Mouse (Mus musculus) kidney, adult 9 months (tissue): ENCODE results near the gene Chil1.

Experiments
- DNase-seq: peaks from one replicate; pipeline ENCODE4 v3.0.0; 2022

The Chil1 gene

DNA sequence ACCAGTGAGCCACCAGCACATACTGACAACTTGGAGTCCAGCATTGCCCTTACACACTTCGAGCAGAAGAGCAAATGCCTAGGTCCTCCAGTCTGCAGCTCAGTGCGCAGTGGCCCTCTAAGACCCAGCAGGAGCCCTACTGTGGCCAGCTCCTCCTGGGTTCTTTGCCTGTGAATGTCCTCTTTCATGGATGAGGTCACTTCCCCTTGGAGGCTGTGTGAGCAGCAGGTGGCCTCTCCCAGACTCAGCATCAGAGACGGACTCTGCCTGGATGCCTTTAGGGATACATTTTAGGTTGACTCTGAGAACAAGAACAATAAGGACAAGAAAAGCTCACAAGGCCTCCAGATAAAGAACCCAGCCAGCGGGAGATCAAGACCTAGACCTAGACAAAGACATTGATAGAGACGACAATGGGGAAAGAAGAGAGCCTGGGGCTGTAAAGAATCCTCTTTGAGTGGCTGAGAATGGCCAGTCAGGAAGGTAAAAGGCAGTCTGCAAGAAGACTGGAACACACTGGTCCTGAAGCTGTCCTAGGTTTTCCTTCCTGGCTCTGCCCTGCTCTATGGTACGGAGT is 28.3 kb downstream of the Chil1 start:
- DNase-seq: no peak

DNA sequence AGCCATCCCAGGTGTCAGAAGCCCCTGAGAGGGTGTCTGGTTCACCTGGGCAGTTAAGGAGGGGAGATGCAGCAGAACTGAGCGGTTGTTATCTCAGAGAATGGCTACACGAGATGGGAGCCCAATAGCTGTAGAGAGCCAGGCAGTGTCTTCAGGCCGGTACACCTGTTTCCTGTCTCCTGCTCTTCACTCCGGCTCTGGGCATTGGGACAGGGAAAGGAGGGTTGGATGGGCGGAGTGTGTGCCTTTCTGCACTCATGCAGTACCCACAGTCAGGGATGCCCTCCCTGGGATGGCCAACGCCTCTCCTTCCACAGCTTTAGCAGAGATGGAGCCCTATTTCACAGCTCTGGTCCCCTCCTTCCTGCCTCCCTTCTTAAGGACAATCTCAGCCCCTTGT is 29.1 kb downstream of the Chil1 start:
- no peak for DNase-seq

GRCm38 (mm10) chr1:134211631-134212030 is 29.7 kb downstream of the Chil1 start:
- DNase-seq: no peak

- DNase-seq: no peak
Measured at GRCm38 (mm10) chr1:134212351-134212750, 30.4 kb downstream of the Chil1 start.

GRCm38 (mm10) chr1:134213405-134213804 is 31.4 kb downstream of the Chil1 start:
- DNase-seq: no peak

DNA sequence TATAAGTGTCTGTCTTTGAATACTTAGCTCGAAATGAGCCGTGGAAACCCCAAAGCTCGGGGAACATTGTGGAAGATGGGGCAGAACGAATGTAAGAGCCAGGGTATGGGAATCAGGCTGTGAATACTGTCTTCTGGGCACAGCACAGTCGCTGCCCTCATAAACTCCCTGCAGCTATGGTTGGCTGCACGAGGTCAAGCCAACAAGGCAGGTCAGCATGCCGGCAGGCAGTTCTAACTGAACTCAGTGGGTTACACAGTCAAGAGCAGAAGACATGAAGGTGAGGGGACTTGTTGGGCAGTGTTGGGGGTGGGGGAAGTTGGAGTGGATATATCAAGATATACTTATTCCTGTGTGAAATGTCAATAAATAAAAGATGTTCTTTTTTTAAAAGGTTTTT is 33.1 kb downstream of the Chil1 start:
- no peak for DNase-seq

DNA sequence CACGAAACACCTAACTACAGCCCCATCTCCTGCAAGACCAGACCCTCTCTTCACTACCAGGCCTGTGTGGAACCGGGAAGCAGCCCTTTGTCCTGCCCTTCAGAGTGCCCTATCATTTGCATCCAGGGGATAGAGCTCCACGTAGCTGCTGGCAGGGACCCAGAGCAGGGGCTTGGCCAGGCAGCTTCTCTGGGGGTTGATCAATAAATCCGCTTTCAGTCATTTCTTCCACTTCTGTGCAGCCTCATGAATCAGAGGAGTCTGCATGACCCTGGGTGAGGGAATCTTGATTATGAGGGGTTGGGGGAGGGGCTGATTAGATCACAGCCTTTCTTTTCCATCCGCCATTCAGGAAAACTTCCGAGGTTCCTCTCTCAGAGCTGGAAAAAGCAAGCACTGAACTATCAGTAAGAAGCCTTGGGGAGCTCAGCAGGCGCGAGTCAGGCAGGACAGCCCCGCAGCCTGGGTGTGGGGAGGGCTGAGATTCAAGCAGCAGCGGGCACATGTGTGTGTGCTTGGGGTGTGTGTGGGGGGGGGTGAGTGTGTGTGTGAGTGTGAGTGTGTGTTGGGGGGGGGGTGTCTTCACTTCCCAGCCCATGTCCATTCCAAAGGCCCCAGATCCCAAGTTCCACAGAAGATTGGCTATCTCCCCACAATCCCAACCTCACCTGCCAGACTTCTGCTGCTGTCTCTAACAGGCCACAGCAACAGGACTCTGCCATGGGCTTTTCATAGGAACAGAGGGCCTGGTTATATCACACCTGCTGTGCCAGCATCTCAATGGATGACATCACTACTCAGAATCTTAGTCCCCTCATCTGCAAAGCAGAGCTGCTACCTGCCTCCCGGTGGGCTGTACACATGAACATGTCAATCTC is 34.0 kb downstream of the Chil1 start:
- DNase-seq: no peak

DNA sequence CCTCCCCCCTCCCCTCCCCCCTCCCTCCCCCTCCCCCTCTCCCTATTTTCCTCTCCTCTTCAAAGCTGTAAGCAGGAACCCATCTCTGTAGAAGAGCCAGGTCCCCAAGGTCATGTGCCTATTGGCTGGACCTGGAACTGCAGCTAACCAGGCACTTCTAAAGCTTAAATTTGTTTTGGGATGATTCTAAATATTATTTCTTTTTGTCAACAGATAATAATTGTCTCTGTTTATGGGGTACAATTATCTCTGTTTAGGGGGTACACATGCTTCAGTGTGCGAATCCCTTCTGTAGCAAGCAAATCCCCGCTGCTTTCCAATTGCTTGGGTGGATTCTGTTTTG is 34.6 kb downstream of the Chil1 start:
- DNase-seq: no peak

DNA sequence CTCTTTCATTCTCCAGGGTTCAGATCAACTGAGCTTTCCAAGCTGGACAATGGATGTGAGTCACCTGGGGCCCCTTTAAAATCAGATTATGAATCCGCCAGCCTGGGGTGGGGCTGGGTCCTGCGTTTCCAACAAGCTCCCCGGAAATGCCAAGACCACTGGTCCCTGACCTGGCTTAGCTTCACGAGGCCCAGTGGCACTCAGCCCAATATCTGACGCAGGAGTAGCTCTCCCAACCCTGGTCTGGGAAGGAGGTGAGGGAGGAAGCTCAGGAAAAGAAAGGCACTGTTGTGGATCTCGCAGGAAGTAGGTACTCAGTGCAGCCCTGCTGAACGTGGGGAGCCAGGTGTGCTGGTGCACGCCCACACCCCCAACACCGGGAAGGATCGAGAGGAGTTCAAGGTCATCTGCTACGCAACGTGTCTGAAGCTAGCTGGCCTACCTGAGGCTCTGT is 35.1 kb downstream of the Chil1 start:
- peak; percentile 44 for DNase-seq

DNA sequence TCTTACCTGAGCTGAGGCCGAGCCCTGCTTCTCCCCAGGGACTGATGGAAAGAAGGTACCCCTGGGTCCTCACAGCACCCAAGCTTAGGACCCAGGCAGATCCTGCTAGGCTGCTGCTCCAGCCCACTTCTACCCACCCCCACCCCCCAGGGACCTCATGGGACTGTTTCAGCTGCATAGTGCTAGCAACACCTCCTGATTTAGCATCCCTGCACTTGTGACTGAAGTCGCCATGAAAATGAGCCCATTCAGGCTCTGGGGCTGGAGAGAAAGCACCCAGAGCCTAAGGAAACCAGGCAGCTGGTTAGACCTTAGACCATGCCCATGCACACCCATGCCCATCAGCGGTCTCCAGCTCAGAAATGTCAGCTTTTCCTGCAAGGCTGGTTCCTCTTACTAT is 36.0 kb downstream of the Chil1 start:
- no peak for DNase-seq

GRCm38 (mm10) chr1:134219608-134220007 is 37.6 kb downstream of the Chil1 start:
- DNase-seq: no peak

DNA sequence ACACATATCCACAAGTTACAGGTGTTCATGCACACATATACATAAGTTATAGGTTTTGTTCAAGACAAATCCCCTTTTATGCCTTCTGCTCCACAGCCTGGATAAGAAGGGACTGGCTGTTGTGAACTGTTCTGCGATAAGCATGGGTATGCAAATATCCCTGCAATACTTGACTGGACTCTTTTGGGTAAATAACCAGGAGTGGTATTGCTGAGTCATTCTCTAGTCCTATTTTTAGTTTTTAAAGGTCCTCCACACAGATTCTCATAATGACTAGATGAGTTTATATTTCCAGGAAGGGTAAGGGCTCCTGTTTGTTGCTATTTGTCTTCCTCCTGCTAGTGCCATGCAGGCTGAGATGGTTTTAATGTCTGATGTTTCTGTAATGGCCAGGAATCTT is 39.2 kb downstream of the Chil1 start:
- DNase-seq: no peak

DNA sequence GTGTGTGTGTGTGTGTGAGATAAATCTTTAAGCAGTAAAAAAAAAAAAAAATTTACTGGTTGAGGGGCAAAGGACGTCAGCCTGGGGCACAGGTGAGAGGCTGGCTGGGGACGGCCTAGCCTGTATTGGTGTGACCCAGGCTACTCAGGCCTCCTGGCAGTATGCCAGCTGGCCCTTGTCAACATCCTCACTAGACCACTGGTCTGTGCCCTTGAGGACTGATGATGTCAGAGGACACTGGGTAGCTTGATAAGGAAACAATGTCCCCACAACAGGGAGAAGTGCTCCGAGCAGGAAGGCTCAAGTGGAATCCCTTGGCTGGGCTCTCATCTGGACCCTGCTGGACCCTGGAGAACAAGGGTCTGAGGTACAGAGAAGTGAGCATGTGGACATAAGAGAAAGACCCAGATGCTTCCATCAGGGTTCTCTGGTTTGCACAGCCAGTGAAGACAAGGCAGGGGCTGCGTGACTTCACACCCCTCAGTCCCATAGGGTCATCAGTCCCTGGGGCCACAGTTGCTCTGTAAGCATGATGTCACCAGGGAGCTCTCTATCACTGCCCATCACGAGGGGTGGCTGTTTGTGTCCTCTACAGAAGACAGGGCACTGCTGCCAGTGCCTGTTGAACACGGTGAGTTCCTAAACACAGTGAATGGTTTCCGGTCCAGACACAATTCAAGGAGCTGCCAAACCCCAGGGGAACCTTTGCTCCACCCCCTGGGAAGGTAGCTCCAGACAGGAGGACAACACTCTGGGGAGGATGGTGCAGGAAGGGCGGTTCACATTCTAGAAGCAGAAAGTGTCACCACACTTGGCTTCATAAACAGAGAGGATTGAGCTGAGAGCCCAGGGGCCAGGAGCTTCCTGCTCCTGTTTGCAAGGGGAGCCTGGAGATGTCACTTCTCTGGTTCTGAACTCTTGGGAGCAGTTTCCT is 40.4 kb downstream of the Chil1 start:
- DNase-seq: peak; percentile 73

DNA sequence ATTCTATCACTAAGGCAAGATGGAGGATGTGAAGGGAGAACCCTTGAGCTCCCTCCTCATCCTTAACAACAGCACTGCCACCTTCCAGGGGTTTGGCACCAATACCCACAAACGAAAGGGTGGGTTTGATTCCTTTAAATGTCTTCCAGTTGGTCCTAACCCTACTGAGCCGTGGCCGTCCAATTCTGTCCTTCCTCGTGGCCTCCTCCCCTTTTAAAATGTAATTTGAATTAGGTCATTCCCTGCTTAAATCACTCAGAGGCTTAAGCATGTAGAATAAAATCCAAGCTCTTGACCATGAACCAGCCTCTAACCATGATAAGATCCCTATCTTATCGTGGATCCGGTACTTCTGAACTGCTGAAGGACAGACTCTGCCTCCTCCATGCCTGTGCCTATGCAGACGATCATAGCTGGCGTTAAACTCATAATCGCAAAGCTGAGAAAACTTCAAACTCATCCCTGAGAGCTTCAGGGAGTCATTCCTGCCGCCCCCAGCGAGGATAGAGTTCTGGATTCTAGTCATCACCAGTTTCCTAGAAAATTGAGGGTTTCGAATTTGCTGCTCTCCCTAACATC is 42.8 kb downstream of the Chil1 start:
- DNase-seq: no peak

GRCm38 (mm10) chr1:134225375-134225774 is 43.4 kb downstream of the Chil1 start:
- no peak for DNase-seq

DNA sequence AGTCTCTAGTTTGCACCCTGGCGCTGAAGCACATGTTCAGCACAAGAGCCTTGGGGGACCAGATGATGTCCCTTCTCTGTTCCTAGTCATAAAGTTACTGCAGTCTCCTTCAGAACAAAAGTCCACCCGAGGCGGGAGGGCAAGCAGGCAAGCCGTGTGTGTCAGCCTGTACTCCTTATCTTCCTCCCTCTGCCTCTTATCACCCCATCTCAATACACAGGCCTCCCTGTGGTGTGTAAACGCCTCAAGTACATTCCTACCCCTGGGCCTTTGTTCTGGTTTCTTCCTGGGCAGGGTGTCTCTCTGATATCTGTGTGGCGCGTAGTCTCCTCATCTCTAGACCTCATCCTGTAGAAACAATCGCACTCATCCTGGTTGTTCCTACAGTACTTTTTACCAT is 44.8 kb downstream of the Chil1 start:
- DNase-seq: no peak

GRCm38 (mm10) chr1:134229806-134230575 is 48.0 kb downstream of the Chil1 start:
- no peak for DNase-seq

DNA sequence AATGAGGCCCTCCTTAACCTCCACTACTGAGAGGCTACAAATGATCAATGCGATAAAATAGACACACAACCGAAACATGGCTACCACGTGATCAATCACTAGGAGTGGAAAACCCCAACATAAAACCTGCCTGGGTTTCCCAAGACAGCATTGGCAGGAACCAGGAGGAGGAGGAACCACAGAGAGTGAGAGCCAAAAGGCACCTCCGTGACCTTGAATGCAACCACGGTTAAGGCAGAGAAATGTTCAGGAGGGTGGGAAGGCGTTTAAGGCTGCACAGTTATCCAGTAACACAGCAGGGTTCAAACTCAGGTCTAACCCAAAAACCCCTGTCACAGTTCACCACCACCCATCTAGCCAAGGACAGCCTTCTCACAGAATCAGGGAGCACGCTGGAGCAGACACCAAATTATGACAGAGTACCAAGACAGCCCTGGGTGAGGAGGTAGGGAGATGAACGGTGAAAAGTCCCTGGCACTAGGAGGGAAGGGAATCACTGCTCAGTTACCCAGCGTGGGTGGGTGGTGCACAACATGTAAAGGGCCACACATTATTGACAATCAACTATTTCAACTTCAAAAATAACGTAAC is 48.8 kb downstream of the Chil1 start:
- no peak for DNase-seq

GRCm38 (mm10) chr1:134231270-134231669 is 49.3 kb downstream of the Chil1 start:
- DNase-seq: no peak

DNA sequence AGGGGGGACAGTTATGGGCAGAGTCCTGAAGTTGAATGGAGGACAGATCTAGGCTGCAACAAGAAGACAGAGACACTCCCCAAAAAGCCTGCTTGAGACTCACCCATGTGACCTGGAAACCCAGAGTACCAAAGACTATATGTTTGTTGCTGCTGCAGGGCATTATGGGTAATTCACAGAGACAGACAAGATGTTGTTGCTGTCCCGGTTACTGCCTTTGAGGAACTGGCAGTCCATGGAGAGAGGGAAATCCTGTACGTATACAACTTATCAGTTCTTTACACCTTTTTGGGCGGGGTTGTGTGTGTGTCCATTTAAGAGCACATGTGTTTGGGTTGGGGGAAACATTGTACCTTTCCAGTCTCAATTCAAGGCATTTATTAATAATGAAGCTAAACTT is 49.7 kb downstream of the Chil1 start:
- DNase-seq: no peak

DNA sequence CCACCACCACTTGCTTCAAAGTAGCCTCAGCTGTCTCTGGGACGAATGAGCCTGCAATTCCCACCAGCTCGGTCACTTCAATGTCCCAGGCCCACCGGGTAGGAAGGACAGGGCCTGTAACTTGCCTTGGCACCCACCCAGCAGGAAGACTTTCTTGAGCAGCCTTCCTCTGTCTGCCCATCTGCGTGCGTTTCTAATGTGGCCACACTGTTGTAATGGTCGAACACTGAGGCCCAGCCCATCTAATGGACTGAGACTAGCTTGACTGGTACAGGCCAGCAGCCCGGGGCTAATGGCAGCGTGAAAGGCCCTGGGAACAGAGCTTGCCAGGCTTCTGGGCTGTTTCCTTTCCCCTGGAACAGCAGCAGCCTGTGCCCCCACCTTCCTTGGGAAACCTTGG is 50.4 kb downstream of the Chil1 start:
- no peak for DNase-seq
